Mouse (Mus musculus) layer of hippocampus, postnatal 25 days (tissue): Measurements from ENCODE around the gene Ntpcr. TPM values are rescaled to one million over a fixed set of nuclear protein-coding genes. Genes with fewer than 3 reads are reported as not detected.

ENCODE experiments used
- DNase-seq, 2 experiments: peaks; one replicate each; pipeline ENCODE4 v3.0.0; 2022; ENCODE audit warnings: mixed read lengths in 2 of 2, low spot score in 1 of 2; ENCODE audit errors: extremely low spot score in 1 of 2
- total RNA-seq, 2 experiments: library from RNA; stranded (reverse); gene quantifications; 2 replicates each; pipeline ENCODE4 v1.2.3; 2021

Gene Ntpcr
- total RNA-seq, 2 experiments from 2014 or later, result 21.0 to 21.4 TPM

- DNase-seq, result no peak
Measured at GRCm38 (mm10) chr8:125768079-125768478, 38.3 kb downstream of the Ntpcr start.

- no peak for DNase-seq
Measured at GRCm38 (mm10) chr8:125772300-125772699, 42.5 kb downstream of the Ntpcr start.

- DNase-seq, result no peak
Measured at GRCm38 (mm10) chr8:125773281-125773803, 43.6 kb downstream of the Ntpcr start.

GRCm38 (mm10) chr8:125775031-125775430 is 45.3 kb downstream of the Ntpcr start:
- DNase-seq, result no peak

DNA sequence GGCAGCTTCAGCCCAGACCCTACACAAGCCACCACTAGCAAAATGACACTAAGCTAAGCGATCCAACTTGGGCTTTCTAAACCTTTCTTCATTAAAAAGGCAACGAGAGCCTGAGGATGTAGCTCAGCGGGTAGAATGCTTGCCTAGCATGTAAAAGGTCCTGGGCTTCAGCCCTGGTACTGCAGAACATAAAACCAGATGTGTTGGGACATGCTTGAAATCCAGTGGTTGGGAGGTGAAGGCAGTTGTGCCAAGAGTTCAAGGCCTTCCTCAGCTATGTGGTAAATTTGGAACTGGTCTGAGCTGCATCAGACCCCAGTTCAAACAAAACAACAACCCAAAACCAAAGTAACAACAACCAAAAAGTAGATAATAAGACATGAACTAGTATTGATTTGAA is 46.6 kb downstream of the Ntpcr start:
- DNase-seq, result no peak

- DNase-seq, result no peak
Measured at GRCm38 (mm10) chr8:125776800-125777199, 47.0 kb downstream of the Ntpcr start.

GRCm38 (mm10) chr8:125777478-125778164 is 47.9 kb downstream of the Ntpcr start:
- DNase-seq, result no peak

DNA sequence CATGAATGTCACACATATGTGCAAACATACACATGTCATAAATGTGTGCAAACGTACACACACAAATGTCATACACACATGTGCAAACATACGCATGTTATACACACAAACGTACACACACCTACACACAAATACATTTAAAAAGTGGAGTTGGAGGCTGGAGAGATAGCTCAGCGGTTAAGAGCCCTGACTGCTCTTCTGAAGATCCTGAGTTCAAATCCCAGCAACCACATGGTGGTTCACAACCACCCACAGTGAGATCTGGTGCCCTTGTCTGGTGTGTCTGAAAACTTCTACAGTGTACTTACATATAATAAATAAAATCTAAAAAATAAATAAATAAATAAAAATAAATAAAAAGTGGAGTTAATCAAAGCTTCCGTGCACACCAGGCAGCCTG is 49.2 kb downstream of the Ntpcr start:
- no peak for DNase-seq

DNA sequence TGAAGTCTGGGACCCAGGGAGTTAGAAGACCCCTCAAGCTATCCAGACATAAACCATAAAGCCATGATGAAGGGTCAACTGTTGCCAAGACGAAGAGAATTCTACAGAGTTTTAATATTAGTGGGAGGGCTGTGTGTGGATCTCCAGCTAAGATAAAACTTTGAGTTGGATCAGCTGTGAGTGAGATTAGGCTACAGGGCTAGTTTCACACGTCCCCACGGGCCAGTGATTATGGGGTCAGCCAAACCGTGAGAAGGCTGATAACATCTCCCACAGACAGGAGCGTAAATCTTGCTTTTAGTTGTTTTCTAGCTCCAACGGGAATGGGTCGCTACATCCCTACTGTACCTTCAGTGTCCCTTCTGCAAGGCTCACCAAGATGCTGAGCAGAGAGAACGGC is 49.9 kb downstream of the Ntpcr start:
- DNase-seq, result no peak

DNA sequence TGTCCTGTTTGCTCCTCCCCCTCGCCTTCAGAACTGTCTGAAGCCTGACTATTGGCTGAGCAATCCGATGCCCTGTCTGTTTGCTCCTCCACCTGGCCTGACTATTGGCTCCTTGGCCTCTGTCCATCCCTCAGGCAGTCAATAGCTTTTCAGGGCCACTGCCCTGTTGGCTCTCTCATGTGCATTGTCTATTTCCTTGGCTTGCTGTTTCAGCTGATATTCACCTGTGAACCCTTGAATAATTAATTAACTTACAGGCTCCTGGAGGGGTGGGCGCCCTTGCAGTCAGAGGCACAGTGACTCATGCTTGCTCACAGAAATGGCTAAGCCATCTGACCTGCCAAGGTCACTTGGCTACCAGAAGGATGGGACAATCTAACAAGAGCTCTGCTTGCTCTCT is 52.4 kb downstream of the Ntpcr start:
- no peak for DNase-seq

DNA sequence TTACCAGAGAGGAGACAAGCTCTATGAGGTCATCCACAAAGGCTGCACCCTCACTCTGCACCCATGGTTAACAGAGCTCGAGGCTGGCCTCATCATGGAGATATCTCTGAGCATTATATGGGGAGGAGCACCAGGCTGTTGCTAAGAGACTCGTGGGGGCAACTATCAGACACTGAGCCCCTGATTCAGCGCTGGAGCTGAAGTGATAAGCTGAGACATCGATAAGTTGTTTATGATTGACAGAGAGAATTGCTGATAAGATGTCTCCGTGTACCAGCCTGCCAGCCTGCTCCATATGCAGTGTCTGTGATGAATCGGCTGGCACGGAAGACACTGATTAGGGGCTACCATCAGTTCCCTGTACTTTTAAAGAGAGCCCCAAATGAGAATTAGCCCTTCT is 57.1 kb downstream of the Ntpcr start:
- DNase-seq, result no peak

- no peak for DNase-seq
Measured at GRCm38 (mm10) chr8:125792816-125793455, 63.2 kb downstream of the Ntpcr start.

- DNase-seq, result no peak
Measured at GRCm38 (mm10) chr8:125795341-125795740, 65.6 kb downstream of the Ntpcr start.

DNA sequence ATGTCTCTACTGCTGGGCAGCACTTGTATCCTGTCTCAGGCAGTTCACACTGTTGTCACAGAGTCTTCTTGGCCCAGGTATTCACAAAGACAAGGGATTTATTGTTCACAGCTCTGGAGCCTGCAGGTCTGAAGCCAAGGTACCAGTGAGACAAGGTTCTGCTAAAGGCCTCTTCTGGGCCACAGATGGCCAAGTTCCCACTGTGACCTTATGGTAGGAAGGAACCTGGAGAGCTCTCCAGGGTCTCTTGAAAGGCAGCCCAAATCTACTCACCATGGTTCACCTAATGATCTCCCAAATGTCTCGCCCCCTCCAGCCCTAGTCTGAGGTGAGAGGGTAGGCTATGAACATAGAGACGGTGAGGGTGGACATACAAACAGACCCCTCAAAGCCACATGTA is 67.2 kb downstream of the Ntpcr start:
- no peak for DNase-seq

Other genes starting within 250 kb of the Ntpcr start
- gene Sipa1l2, start 160.2 kb upstream of the Ntpcr start, total RNA-seq, result 10 to 100 TPM; 62.1 to 62.7 TPM
- gene Map10, start 60.1 kb upstream of the Ntpcr start, total RNA-seq, result 1 to 10 TPM; 5.2 to 6.5 TPM
- gene Pcnx2, start 168.4 kb downstream of the Ntpcr start, total RNA-seq, result 10 to 100 TPM; 66.0 to 66.3 TPM
- gene Map3k21, start 180.5 kb downstream of the Ntpcr start, total RNA-seq, result 1 to 10 TPM; 1.1 to 1.5 TPM